Mouse (Mus musculus): Measurements from ENCODE around the gene L3mbtl3.

- no peak for TF ChIP-seq TCF12 (IDR thresholded peaks at IDR 0.05; ENCODE audit: insufficient read depth, poor library complexity, severe bottlenecking)
- TF ChIP-seq POLR2A (IDR thresholded peaks at IDR 0.05; ENCODE audit: insufficient read length, low read depth), result no peak
- TF ChIP-seq POLR2AphosphoS2 (IDR thresholded peaks at IDR 0.05; ENCODE audit: insufficient read length, low read depth), result no peak
- no peak for TF ChIP-seq CEBPB (IDR thresholded peaks at IDR 0.05; ENCODE audit: insufficient read depth, poor library complexity, severe bottlenecking)
- TF ChIP-seq USF1 (IDR thresholded peaks at IDR 0.05; ENCODE audit: low read depth), result no peak
- no peak for TF ChIP-seq MAX (IDR thresholded peaks at IDR 0.05; ENCODE audit: low read depth)
- TF ChIP-seq MYOG (IDR thresholded peaks at IDR 0.05; ENCODE audit: control insufficient read depth in 1 of 3, insufficient read depth in 1 of 3, insufficient read length in 2 of 3, low read depth in 2 of 3), result no peak
- no peak for TF ChIP-seq REST (IDR thresholded peaks at IDR 0.05; ENCODE audit: insufficient read depth, insufficient read length)
- TF ChIP-seq MYOD1 (IDR thresholded peaks at IDR 0.05; ENCODE audit: control insufficient read depth in 1 of 3, insufficient read length in 2 of 3, low read depth in 2 of 3), result no peak
Observed at GRCm38 (mm10) chr10:26238559-26238958, 137.2 kb downstream of the L3mbtl3 start.

Data from myocyte (in vitro differentiated cells).